Mouse (Mus musculus): Measurements from ENCODE around the gene Lage3. TPM values are rescaled to one million over a fixed set of nuclear protein-coding genes. Genes with fewer than 3 reads are reported as not detected.

The Lage3 gene
- total RNA-seq, 2 experiments from 2014 or later, result 2.4 to 4.2 TPM

Other genes with a start within 250 kb of the Lage3 start
- not detected in 2 replicates for gene Opn1mw, start 226.2 kb downstream of the Lage3 start, total RNA-seq (2015; ENCODE audit: low replicate concordance)
- gene Opn1mw, start 226.2 kb downstream of the Lage3 start, total RNA-seq (2017; ENCODE audit: low replicate concordance), result not detected in 2 replicates
- 8.5 and 9.4 TPM in 2 replicates for gene Mecp2, start 218.3 kb downstream of the Lage3 start, total RNA-seq (2015; ENCODE audit: low replicate concordance)
- gene Mecp2, start 218.3 kb downstream of the Lage3 start, total RNA-seq (2017; ENCODE audit: low replicate concordance), result 7.2 and 11.4 TPM in 2 replicates
- gene Tex28, start 185.8 kb downstream of the Lage3 start, total RNA-seq (2015; ENCODE audit: low replicate concordance), result not detected in 2 replicates
- not detected in 2 replicates for gene Tex28, start 185.8 kb downstream of the Lage3 start, total RNA-seq (2017; ENCODE audit: low replicate concordance)
- gene Tktl1, start 176.4 kb downstream of the Lage3 start, total RNA-seq (2015; ENCODE audit: low replicate concordance), result not detected in 2 replicates
- gene Tktl1, start 176.4 kb downstream of the Lage3 start, total RNA-seq (2017; ENCODE audit: low replicate concordance), result not detected in 2 replicates
- gene Flna, start 103.8 kb downstream of the Lage3 start, total RNA-seq (2015; ENCODE audit: low replicate concordance), result 103 and 133 TPM in 2 replicates
- 189 and 215 TPM in 2 replicates for gene Flna, start 103.8 kb downstream of the Lage3 start, total RNA-seq (2017; ENCODE audit: low replicate concordance)
- gene Emd, start 98.9 kb downstream of the Lage3 start, total RNA-seq (2015; ENCODE audit: low replicate concordance), result 26.3 and 29.0 TPM in 2 replicates
- 5.7 and 25.5 TPM in 2 replicates for gene Emd, start 98.9 kb downstream of the Lage3 start, total RNA-seq (2017; ENCODE audit: low replicate concordance)
- gene Rpl10, start 82.8 kb downstream of the Lage3 start, total RNA-seq (2015; ENCODE audit: low replicate concordance), result 743 and 770 TPM in 2 replicates
- 310 and 397 TPM in 2 replicates for gene Rpl10, start 82.8 kb downstream of the Lage3 start, total RNA-seq (2017; ENCODE audit: low replicate concordance)
- gene Taz, start 71.7 kb downstream of the Lage3 start, total RNA-seq (2015; ENCODE audit: low replicate concordance), result 11.5 and 29.0 TPM in 2 replicates
- gene Taz, start 71.7 kb downstream of the Lage3 start, total RNA-seq (2017; ENCODE audit: low replicate concordance), result 7.2 and 24.5 TPM in 2 replicates
- 27.9 and 29.0 TPM in 2 replicates for gene Dnase1l1, start 71.3 kb downstream of the Lage3 start, total RNA-seq (2015; ENCODE audit: low replicate concordance)
- gene Dnase1l1, start 71.3 kb downstream of the Lage3 start, total RNA-seq (2017; ENCODE audit: low replicate concordance), result 17.3 and 29.3 TPM in 2 replicates
- 144 and 155 TPM in 2 replicates for gene Atp6ap1, start 56.5 kb downstream of the Lage3 start, total RNA-seq (2015; ENCODE audit: low replicate concordance)
- 143 and 265 TPM in 2 replicates for gene Atp6ap1, start 56.5 kb downstream of the Lage3 start, total RNA-seq (2017; ENCODE audit: low replicate concordance)
- 139 and 145 TPM in 2 replicates for gene Gdi1, start 48.6 kb downstream of the Lage3 start, total RNA-seq (2015; ENCODE audit: low replicate concordance)
- 60.1 and 128 TPM in 2 replicates for gene Gdi1, start 48.6 kb downstream of the Lage3 start, total RNA-seq (2017; ENCODE audit: low replicate concordance)
- gene Fam50a, start 40.6 kb downstream of the Lage3 start, total RNA-seq (2015; ENCODE audit: low replicate concordance), result 16.9 and 18.8 TPM in 2 replicates
- 6.1 and 36.1 TPM in 2 replicates for gene Fam50a, start 40.6 kb downstream of the Lage3 start, total RNA-seq (2017; ENCODE audit: low replicate concordance)
- 0.42 TPM in 1 of 2 replicates, not detected in the other for gene Plxna3, start 24.6 kb downstream of the Lage3 start, total RNA-seq (2015; ENCODE audit: low replicate concordance)
- gene Plxna3, start 24.6 kb downstream of the Lage3 start, total RNA-seq (2017; ENCODE audit: low replicate concordance), result 0.34 and 2.6 TPM in 2 replicates
- gene Ubl4a, start 19.6 kb upstream of the Lage3 start, total RNA-seq (2015; ENCODE audit: low replicate concordance), result 4.0 and 15.0 TPM in 2 replicates
- 3.4 and 6.7 TPM in 2 replicates for gene Ubl4a, start 19.6 kb upstream of the Lage3 start, total RNA-seq (2017; ENCODE audit: low replicate concordance)
- 1.9 and 2.1 TPM in 2 replicates for gene Slc10a3, start 19.7 kb upstream of the Lage3 start, total RNA-seq (2015; ENCODE audit: low replicate concordance)
- gene Slc10a3, start 19.7 kb upstream of the Lage3 start, total RNA-seq (2017; ENCODE audit: low replicate concordance), result 1.8 and 3.0 TPM in 2 replicates
- 3.7 and 9.4 TPM in 2 replicates for gene Fam3a, start 39.7 kb upstream of the Lage3 start, total RNA-seq (2015; ENCODE audit: low replicate concordance)
- gene Fam3a, start 39.7 kb upstream of the Lage3 start, total RNA-seq (2017; ENCODE audit: low replicate concordance), result 4.0 and 8.8 TPM in 2 replicates
- 5.2 and 14.0 TPM in 2 replicates for gene Ikbkg, start 39.7 kb upstream of the Lage3 start, total RNA-seq (2015; ENCODE audit: low replicate concordance)
- gene Ikbkg, start 39.7 kb upstream of the Lage3 start, total RNA-seq (2017; ENCODE audit: low replicate concordance), result 19.8 and 36.4 TPM in 2 replicates
- gene G6pdx, start 75.6 kb upstream of the Lage3 start, total RNA-seq (2015; ENCODE audit: low replicate concordance), result 89.3 and 104 TPM in 2 replicates
- 46.4 and 58.4 TPM in 2 replicates for gene G6pdx, start 75.6 kb upstream of the Lage3 start, total RNA-seq (2017; ENCODE audit: low replicate concordance)
- gene Gm6880, start 127.8 kb upstream of the Lage3 start, total RNA-seq (2015; ENCODE audit: low replicate concordance), result not detected in 2 replicates
- not detected in 2 replicates for gene Gm6880, start 127.8 kb upstream of the Lage3 start, total RNA-seq (2017; ENCODE audit: low replicate concordance)
- gene Olfr1326-ps1, start 221.3 kb upstream of the Lage3 start, total RNA-seq (2015; ENCODE audit: low replicate concordance), result not detected in 2 replicates
- not detected in 2 replicates for gene Olfr1326-ps1, start 221.3 kb upstream of the Lage3 start, total RNA-seq (2017; ENCODE audit: low replicate concordance)
- not detected in 2 replicates for gene Olfr1325, start 239.1 kb upstream of the Lage3 start, total RNA-seq (2015; ENCODE audit: low replicate concordance)
- gene Olfr1325, start 239.1 kb upstream of the Lage3 start, total RNA-seq (2017; ENCODE audit: low replicate concordance), result not detected in 2 replicates

All from erythroblast, adult 5-6 weeks (primary cell).